Mouse (Mus musculus): ENCODE data around the gene Il9. TPM values are rescaled to one million over a fixed set of nuclear protein-coding genes. Genes with fewer than 3 reads are reported as not detected.

Il9 gene
- not detected in 2 replicates for total RNA-seq (2015; ENCODE audit: low replicate concordance)
- total RNA-seq (2017; ENCODE audit: low replicate concordance), result not detected in 2 replicates

DNA sequence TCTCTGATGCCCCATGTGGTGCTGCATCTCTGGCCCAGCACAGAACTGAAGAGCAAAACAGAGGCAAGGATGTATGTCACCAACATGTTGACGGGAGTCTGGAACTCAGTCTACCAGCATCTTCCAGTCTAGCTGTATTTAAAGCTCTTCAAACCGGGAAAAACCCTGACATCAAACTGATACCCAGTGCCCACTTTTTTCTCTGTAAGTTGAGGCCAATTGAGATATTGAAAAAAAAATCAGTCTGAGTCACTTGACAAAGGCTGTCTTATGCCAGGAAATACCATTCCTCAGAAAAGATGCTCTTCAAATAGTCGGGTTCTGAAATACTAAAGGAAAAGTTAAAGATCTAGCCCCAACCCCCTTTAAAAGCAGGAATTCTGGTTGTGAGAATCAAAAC lies at the start of gene Il9:
Gene Il9 (minus strand): TSS at position 101 of the 400 bp plus-strand sequence.
- ATAC-seq (replicated peaks; ENCODE audit: low FRiP score, poor library complexity, severe bottlenecking), result no peak

DNA sequence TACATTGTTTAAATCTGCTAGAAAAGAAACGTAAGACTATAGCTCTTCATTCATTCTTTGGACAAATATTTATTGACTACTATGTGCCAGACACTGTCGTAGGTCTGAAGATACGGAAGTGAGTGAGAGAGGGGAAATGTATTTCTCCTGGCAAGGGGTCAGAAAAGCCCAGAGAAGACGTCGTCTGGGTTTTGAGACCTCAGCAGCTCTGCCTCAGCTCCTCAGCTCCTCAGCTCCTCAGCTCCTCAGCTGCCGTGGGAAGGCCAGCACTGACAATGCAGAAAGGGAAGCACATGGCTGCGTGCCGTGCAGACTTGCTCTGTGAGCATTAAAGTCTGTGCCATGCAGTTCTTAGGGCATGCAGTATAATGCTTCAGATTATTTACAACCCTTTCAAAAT lies 47.6 kb upstream of the Il9 start:
- ATAC-seq (replicated peaks; ENCODE audit: low FRiP score, poor library complexity, severe bottlenecking), result no peak

DNA sequence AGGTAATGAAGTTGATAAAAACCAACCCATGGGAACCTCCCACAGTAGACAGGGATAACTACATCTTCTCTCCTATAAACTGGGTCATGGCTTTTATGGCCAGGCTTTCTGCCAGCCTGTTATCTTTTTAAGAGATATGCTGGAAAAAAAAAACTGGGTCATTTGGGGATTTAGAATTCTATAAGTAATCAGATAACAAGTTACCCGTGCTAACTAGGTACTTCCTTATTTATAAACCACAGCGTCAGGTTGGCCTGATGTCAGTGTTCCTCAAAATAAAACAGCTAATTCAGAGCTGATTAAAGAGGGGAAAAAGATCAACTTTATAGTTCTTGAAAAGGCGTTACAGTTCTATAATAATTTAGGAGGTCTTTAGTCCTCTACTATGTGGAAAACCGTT lies 47.0 kb upstream of the Il9 start:
- no peak for ATAC-seq (replicated peaks; ENCODE audit: low FRiP score, poor library complexity, severe bottlenecking)

DNA sequence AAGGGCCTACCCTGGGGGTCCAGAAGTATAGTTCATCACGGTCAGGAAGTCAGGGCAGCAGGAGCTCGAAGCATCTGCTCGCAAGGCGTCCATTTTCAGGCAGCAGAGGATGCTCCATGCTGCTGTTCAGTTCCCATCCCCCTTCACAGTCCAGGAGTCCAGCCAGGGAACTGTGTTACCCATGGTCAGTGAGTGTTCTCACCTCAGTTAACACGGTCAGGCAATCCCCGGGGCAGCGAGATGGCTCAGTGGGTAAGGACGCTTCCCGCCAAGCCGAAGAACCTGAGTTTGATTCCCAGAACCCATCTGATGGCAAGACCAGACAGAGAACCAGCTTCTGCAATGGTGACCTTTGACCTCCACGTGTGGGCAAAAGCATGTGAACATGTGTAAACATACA lies 46.2 kb upstream of the Il9 start:
- no peak for ATAC-seq (replicated peaks; ENCODE audit: low FRiP score, poor library complexity, severe bottlenecking)

DNA sequence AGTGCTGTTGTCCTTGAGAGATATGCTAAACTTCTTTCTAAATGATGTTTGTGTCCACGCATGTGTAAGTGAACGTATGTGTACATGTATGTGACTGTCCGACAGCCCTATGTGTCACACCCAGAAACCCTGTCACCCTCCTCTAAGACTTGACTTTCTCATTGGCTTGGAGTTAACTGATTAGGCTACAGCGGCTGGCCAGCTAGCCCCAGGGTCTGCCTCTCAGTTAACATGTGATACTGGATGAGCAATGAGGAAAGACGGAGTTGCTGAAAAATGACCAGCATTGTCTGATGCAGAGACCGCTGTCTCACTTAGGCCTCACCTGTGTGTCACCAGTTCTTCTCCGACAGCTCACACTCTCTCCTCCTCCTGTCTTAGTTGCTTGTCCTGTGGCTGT lies 45.8 kb upstream of the Il9 start:
- no peak for ATAC-seq (replicated peaks; ENCODE audit: low FRiP score, poor library complexity, severe bottlenecking)

DNA sequence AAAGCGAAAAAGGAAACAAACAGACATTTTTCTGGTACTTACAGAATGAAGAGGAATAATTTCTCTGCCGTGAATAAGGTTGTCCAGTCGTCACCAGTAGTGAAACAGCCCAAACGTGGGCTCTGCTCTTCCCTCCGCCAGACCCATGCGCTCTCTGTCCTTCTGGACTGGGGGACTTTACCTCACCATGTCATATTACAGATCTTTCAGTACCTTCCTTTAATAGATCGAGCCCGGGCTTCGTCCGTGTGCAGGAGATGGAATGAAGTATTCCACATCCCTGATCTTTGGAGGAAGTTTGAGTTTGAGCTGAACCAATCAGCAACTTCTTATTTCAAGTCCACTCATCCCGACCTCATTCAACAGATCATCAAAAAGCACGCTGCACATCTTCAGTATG lies 44.8 kb upstream of the Il9 start:
- no peak for ATAC-seq (replicated peaks; ENCODE audit: low FRiP score, poor library complexity, severe bottlenecking)

DNA sequence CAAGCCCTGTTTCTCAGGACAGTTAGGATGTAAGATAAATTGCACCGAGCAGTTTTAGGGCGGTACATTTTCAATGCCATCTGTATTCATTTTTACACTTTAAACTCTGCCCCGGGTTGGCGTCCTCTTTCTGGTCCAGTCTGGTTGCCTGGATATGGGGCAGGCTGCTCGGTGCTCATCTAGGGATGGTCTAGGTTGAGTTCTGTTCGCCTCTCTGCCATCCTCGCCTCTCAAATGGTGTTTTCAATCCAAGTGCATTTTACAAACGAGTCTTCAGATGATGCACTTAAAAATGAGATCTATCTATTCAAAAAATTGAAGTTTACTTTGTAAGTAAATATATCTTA lies 40.7 kb upstream of the Il9 start:
- no peak for ATAC-seq (replicated peaks; ENCODE audit: low FRiP score, poor library complexity, severe bottlenecking)

DNA sequence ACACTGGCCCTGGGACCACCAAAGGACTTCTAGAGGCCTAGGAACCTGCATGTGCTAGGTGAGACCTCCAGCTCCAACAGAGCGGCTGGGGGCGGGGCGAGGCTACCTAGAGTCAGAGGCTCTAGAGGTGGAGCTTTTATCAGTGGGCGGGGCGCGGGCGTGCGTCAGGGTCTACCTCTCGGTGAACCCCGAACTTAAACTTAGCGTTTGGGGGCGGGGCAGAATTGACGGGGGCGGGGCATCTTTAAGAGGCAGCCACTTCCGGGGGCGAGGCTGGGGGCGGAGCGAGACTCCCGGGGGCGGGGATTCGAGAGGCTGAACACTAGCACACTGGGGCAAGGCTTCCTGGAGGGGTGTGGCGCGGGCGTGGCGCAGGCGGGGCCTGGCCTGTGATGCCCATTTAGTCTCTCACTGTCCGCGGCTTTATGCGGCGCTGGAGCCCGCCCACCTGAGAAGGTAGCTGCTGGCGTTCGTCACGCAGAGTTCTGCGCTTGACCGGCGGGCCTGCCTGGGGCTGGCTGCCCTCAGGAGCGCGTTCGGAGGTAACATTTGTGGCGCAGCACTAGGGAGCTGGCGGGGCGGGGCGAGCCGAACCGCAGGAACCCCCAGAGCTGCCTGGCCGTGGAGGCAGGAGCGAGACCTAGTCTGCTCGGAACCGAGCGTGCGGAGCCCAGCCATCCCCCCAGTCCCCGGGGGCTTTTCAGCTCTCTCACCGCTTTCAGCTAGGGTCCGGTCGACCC lies 40.2 kb upstream of the Il9 start, which contains the start of gene Fbxl21:
Gene Fbxl21 (plus strand): TSS at position 392 of the 740 bp plus-strand sequence.
- ATAC-seq (replicated peaks; ENCODE audit: low FRiP score, poor library complexity, severe bottlenecking), result peak; percentile 65

DNA sequence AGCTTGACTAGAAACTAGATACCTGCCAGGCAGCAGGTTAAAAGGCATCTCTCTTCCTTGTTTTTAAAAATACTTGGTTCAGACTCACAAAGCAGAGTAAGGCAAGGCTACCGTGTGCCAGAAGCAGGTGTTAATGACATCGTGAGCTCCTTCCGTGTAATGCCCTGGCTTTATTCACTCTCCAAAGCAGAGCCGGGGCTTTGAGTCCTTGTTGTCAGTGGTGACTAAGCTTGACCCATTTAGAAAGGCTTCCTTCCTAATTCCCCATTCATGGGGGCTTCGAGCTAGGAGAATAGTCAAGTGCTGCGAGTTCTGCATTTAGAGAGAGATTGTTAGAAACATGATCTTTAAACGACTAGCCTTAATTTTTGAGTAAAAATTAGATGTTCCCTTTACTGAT lies 34.8 kb upstream of the Il9 start:
- ATAC-seq (replicated peaks; ENCODE audit: low FRiP score, poor library complexity, severe bottlenecking), result no peak

DNA sequence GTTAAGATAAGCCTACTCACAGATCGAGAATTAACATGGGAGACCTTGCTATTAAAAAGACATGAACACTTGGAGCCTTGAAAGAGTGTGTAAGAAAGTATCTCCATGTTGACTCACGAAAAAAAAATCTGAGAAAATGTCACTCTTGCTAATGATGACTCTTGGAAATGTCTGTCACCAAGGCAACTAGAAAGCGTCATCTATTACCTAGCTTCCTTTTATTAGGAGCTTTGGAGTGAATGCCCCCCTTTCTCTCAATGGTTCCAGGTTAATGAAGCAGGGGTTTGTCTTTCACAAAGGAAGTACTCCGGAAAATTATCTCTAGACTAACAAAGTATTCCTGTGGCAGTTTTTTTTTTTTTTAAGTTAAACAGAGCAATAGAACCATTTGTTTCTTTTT lies 34.3 kb upstream of the Il9 start:
- no peak for ATAC-seq (replicated peaks; ENCODE audit: low FRiP score, poor library complexity, severe bottlenecking)

DNA sequence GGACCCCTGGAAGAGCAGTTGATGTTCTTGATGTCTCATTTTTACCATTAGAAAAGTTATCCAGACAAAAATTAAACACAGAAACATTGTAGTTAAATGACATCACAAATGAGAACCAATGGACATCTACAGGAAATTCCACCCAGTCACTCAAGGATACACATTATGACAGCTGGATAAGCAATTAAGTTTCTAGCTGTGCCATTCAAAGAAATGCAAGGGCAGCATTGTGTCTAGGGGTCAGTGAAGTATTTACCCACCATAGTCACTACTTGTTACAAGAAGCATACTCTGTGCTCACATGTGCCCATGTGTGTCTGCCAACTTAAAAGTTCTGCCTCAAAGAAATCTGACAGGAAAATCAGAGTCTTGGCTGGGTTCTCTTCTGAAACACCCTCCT lies 31.5 kb upstream of the Il9 start:
- ATAC-seq (replicated peaks; ENCODE audit: low FRiP score, poor library complexity, severe bottlenecking), result no peak

DNA sequence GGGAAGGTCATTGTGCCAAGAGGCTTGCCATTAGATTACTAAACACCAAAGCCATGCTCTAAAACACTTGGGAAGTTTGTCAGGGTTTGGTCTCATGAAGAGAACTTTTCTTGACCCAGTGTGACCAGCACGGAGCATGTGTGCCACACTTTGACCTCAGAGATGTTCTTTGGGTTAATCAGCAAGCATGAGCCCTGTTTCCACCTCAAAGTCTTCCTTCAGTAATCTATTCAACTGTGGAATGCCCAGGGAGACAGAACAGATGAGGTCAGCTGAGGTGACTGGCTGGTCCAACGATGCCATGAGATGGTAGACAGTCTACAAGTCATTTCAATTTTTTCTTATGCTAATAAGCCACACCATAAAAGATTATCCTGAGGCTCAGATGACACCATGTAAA lies 27.8 kb upstream of the Il9 start:
- ATAC-seq (replicated peaks; ENCODE audit: low FRiP score, poor library complexity, severe bottlenecking), result no peak

DNA sequence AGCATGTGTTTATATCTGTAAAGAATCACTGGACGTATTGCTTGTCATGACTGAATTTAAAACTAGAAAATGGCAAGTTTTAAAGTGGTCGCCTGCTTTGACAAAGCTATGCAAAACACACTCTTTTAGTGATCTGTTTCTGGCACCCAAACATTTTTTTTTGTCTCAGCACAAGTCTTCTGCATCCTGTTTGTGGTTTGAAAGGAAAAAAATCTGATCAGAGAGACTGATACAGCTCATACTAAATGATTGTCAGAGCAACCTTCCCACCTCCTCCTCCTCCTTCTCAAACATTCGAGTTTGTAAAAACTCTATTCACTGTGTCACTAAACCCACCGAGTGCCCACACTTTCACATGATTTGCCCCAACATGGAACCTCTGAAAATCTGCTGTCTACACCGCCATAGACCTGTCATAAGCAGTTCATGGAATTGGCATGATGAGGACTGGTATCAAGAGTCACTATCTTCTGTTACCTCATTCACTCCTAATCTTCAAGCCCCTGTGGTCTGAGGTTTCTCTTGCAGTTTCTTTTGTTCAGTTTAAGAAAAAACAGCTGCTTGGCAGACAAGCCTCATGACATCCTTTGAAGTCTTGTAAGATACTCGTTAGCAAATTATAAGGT lies 24.9 kb upstream of the Il9 start:
- ATAC-seq (replicated peaks; ENCODE audit: low FRiP score, poor library complexity, severe bottlenecking), result no peak

DNA sequence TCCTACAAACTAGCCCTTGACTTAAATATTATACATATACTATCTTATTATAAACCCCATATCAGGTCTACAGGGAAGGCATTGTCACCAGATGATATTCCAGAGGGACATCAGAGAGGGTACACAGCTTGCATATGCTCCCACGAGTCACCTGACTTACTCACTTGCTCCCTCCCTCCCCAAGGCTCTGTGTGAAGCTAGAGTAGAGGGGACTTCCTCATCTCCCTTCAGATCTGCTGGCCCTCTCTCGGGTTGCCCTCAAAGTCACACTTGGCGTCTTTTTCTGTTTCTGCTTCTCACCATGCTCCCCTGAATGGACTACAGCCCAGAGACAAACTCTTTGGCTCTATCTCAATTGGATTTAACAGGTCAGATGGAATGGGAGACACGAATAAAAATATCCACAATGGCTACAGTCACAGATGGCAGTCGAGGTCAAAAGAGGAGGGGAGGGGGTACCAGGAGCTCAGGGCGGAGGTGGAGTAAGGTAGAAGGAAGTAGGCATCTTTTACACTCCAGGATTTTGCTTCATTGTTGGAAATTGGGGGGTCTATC lies 19.9 kb upstream of the Il9 start:
- no peak for ATAC-seq (replicated peaks; ENCODE audit: low FRiP score, poor library complexity, severe bottlenecking)

DNA sequence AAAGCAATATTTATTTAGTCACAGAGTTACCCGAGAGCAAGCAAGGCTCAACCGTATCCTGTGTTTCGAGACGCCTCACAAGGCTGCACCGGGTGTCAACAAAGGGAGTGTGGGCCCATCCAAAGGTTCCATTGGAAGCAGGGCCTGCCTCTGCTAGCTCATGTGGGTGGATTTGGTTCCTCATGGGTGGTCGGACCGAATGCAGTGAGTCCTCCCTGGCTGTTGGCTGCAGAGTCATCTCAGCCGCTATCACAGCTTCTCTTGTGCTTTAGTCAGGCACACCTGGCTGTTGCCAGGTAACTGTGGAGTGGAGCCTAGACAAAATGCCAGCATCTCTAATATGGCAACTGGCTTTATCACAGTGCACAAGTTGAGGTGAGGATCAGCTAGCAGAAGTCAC lies 18.6 kb upstream of the Il9 start:
- no peak for ATAC-seq (replicated peaks; ENCODE audit: low FRiP score, poor library complexity, severe bottlenecking)

DNA sequence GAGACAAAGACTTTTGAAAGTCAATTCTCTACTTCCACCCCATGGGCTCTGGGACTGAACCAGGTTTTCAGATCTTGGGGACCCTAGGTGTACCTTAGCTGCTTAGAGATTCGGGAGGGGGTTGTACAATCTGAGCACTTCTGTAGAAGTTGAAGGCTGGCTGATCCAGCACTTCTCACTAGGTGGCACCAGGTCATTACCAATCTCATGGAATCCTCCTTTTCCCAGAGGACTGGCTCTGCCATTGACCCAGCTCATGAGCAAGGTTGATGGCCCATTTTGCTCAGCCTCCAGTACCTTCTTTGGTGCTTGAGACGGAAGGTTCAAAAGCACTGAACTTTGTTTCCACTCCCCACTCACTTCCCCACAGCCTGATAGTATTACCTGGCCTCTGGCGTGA lies 18.1 kb upstream of the Il9 start:
- no peak for ATAC-seq (replicated peaks; ENCODE audit: low FRiP score, poor library complexity, severe bottlenecking)

DNA sequence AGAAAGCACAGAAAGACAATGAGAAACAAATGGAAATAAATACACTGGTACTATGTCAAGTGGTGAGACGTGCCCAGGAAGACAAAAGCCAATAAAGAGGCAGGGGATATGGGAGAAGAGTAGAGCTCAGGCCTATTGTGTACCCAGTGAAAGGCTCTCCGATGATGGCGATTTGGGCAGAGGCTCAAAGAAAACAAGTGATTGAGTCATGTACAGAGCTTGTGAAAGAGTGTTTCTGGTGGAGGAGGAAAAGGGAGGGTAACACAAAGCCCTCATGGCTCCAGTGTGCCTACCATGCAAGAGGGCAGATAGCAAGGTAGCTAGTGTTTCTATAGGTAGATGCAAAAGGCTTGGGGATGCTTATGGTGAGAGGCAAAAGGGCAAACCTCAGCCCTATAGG lies 12.4 kb upstream of the Il9 start:
- no peak for ATAC-seq (replicated peaks; ENCODE audit: low FRiP score, poor library complexity, severe bottlenecking)

DNA sequence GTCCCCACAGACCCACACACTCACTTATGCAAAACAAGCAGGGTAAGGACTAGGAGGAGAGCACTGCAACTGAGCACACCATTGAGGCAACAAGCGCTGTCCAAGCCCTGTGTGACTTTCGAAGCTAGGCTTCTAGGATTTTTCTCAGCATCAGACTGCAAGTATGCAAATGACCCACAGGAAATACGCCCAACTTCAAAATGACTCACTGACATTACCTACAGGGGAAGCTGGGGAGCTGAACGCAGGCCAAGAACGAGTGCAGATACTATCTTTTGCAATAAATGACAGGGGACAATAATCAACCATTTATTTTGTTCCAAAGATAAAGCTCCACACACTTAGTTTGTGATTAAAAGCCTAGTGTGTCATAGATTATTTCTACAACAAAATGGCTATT lies 6.0 kb upstream of the Il9 start:
- ATAC-seq (replicated peaks; ENCODE audit: low FRiP score, poor library complexity, severe bottlenecking), result no peak

DNA sequence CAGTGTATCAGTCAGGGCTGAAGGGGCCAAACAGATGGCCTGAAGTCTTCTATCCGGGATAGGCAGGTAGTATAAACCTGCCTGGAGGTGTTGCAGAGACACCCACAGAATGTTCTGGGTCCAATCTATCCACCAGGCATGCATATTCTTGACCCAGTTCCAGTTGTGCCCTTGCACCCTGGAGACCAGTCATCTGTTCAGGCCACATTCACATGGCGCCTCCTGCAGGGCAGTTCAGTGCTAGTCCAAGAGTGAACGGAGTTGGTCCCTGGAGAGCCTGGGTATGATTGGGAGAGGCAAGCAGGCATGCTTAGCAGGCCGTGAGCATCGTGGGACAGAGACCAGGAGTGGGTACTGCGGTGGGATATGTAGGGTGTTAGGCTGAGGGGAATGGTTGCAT lies 4.0 kb downstream of the Il9 start:
- ATAC-seq (replicated peaks; ENCODE audit: low FRiP score, poor library complexity, severe bottlenecking), result no peak

DNA sequence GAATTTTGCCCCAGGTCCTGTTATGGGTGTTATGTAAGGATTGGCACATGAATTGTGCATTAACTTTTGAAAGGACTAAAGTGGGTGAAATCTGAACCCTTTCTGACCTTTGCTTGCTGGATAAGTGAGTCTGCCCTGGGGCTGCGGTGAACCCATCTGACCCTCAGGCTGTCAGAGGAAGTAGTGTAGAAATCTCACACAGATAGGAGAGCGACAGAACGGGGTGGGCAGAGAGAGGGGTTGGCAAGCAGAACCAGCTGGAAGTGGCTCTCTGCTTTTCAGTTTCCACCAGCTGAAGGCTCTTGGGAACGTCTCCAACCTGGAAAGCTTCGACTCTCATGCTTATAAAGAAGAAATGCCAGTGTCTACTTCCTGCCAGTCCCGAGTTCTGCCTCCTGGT lies 4.8 kb downstream of the Il9 start:
- no peak for ATAC-seq (replicated peaks; ENCODE audit: low FRiP score, poor library complexity, severe bottlenecking)

DNA sequence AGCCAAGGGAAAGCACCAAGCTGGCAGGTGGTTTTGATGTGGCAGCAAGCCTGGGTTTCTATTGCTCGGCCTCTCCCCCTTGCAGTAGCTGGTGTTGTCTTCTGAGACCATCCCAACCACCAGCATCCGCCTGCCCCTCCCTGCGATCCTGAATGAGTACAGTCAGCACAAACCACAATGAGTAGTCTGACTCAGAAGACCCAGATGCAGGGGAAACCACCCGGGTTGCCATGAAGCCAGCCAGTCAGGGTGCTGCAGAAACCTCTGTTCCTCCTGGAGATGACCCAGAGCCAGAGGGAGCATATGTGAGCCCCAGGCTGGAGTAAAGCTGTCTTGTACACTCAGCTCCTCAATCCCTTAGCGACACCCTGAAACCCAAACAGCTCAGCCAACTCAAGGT lies 5.3 kb downstream of the Il9 start:
- ATAC-seq (replicated peaks; ENCODE audit: low FRiP score, poor library complexity, severe bottlenecking), result no peak

DNA sequence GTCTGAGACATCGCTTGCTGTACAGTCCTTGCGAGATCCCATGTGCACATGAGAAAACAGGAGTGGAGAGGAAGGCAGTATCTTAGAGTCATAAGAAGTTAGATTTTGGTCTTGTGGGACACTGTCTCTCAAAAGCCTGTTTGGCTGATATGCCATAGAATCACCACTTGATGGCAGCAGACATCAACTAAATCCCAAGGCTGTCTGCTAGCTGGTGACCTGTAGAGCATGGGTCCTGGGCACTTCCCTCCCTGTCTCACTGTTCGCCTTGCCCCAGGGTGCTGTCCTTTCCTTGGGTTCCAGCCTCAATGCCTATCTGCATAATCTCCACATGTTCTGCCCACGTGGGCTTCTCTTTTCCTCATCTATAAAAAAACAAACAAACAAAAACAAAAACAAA lies 6.7 kb downstream of the Il9 start:
- no peak for ATAC-seq (replicated peaks; ENCODE audit: low FRiP score, poor library complexity, severe bottlenecking)
